Mouse (Mus musculus) layer of hippocampus, adult 9-10 months (tissue): Measurements from ENCODE around the gene Cfap221.

ENCODE experiments used
- DNase-seq: peaks from one replicate; pipeline ENCODE4 v3.0.0; 2022; ENCODE audit warnings: low spot score

Gene Cfap221

DNA sequence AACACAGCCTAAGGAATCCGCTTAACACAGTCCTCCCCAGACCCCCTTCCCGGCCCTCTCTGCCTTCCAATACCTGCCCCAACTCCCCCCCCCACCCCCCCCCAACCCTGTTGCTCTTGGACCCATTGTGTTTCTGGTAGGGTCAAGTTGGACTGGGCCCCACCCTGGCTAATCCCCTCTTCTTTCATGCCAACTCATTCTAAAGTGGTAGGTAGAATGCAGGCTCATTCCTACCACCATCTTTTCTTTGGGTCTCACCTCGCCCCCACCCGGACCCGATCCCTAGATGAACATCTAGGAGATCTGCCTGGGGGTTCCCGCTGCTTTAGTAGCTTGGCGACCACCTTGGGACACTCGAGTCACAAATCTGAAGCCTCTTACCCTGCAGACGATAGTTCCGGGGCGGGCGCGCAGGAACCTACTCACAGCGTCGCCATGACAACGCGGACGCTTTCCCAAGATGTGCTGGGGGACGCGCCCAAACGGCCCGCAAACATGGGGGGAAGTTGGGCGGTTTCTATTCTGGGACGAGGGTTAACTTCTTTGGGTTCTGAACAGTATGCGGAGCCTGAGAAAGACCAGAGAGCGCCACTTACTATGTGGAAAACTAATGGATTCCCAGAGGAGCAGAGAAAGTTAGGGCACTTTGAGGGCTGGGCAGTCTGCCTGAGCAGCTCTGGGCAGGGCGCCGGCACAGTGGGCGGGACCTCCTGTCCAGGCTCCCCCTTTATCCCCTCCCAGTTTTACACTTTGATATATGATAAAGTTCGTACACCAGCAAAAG lies at the start of gene Cfap221:
Gene Cfap221 (minus strand): TSS at position 437 of the 784 bp plus-strand sequence.
- DNase-seq: no peak

DNA sequence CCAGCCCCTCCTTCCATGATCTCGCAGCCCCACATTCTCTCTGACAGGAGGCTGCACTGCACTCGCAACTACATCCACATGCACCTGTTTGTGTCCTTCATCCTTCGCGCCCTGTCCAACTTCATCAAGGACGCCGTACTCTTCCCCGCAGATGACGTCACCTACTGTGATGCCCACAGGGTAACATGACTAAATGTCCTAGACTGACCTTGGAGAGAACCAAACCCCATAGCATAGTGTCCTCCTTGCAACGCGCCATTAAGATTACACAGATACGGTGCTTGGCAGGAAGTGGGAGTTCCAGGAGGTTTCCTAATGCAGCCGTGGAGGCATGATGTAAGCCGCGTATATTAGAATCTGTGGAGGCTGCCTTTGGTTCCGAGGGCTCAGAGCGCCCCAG lies 47.5 kb upstream of the Cfap221 start:
- DNase-seq: no peak

DNA sequence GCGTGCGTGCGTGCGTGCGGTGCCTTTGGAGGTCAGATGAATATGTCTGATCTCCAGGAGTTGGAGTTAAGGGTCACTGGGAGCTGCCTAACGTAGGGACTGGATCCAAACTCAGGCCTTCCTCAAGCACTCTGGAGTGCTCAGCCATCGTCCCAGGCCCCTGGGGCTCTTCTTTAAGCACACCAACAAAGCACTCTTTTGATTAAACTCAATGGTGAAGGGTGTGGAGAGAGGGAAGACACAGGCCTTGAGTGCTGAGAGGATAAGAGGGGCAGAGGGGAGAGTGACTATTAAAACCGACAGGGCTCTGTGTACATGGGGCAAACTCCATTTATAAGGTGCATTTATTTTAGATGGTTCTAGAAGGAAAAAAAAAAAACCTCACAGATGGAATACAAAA lies 45.4 kb upstream of the Cfap221 start:
- no peak for DNase-seq

DNA sequence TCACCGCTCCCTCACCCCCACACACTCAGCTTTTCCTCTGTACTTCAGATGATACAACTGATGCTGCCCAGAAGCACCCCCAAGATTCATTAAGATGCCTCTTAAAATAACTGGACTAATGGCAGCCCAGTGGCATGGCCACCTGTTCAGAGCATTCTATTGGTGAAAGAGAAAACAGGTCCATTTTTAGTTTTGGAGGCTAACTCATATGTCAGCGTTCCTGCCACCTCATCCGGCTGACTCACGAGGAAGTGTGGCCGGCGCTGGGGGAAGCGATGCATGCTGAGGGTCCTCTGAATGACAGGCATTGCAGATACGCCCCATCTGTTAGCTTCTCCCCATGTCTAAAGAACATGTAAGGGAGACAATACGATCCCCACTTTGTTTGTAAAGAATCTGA lies 41.6 kb upstream of the Cfap221 start:
- no peak for DNase-seq

DNA sequence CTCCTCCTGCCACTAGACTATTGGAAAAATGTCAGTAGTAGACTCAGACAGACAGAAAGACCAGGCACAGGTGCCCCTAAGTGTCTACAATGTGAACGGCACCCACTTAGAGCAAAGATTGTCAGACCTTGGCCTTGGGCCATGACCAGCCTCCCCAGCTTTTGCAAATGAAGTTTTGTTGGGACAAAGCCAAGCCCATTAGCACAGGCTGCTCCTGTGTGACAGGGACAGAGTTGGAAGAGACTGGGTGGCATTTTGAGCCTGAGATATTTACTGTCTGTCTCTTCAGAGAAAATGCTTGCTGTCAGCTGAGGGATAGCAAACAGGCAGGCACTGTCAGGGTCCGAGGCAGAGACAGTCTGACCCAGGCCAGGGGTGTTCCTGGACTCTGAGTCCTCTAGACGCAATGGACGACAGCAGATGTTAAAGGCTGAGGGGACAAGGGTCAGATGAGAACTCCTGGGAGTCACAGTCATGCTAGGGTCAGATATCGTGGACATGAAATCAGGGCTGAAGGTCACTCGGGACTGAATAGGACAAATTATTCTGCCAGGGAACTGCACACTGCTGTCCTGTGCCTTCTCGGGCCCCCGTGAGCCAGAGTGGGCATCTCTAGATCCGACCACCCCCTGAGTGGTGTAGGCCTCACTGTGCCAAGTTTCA lies 40.1 kb upstream of the Cfap221 start:
- DNase-seq: no peak

DNA sequence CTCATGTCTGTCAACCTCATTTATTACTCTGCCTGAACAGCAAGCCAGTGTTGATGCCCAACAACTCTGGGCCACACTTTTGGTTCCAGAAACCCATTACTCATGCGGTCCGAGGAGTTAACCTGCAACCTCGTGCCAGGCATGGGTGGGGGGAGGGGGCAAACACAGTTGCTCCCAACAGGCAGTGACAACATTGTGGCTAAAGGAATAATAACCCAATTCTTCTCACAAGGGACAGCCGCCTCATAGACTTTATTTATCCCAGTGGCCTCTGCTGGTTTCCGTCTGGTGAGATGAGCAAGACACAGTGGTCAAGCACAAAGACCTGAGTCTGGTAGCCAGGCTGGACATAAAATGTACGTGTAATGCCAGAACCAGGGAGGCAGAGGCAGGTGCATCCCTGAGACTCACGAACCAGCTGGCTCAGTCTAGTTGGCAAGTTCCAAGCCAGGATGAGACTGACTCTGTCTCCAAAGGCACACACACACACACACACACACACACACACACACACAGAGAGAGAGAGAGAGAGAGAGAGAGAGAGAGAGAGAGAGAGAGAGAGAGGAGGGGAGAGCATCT lies 38.5 kb upstream of the Cfap221 start:
- no peak for DNase-seq

DNA sequence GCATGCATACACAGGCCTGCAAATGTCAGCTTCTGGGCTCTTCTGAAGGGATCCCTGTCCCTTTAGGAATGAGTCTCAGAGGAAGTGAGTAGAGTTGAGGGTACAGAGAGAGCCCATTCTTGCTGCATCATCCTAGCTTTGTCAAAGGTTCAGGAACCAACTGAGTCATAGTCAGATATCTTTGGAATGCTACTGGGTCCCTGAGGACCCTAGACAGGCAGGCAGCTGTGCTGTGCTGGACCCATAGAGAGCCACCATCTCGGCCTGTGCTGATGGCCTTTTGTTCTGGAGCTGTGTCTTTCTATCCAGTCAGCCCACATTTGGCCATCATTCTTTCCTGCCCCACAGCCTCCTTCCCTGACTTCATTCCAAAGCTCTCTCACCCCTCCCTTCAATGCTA lies 37.8 kb upstream of the Cfap221 start:
- DNase-seq: no peak

DNA sequence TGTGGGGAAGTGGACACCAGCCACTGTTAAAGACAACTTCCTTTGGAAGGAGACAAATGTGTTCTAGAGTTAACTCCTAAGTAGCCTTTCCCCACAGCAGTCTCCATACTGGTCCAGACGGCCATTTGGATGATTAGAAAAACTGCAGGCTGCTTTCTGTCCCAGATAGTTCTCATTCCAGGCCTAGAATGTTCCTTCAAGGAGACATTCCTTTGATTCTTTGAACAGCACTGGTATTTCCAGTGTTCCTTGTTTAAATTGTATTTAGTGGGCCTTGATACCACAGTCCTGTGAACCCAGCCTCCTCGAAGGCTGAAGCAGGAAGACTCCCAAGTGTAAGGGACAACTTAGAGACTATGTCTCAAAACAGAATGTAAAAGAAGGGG lies 36.4 kb upstream of the Cfap221 start:
- no peak for DNase-seq

DNA sequence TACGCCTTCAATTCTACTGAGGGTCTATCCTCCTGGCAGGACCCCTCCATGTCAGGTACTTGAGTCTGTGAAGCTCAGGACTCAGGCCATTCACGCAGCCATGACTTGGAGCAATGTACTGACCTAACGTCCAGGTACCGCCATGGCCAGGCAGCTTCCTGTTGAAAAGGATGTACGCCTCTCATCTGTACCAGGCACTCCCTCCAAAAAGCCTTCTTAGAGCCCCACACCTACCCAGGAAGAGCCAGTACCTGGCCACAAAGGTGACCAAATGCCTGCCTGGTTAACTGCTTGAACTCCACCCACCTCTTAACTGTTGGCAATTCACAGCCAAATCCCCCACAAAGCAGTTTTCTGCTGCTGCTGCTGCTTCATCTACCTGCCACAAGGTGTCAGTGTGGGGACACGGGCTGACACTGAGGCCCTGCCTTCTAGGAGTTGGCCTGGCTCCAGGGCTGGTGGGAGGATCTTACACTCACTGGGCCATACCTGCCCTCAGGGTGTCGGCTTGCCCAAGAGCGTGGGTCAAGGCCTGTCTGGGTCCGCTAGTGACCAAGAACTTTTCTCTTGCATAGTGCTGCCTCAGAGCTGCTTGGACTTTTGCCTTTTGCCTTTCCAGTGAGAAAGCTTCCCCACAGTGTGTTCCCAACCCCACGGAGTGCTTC lies 35.9 kb upstream of the Cfap221 start:
- DNase-seq: peak; percentile 25

DNA sequence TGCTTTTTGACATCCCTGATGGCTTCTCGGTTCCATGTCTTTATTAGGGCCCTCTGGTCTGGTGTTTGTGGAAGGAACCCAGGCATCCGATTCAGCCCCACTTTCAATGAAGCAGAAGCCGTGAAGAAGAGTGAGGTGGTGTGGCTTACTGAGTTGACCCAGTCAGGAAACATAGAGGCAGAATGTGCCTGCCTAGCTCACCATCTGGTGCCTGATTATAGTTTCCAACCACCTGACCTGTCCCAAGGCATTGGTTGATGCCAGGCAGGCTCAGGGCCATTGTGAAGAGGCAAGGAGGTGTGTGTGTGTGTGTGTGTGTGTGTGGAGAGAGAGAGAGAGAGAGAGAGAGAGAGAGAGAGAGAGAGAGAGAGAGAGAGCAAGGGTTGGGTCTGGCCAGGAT lies 33.4 kb upstream of the Cfap221 start:
- no peak for DNase-seq

DNA sequence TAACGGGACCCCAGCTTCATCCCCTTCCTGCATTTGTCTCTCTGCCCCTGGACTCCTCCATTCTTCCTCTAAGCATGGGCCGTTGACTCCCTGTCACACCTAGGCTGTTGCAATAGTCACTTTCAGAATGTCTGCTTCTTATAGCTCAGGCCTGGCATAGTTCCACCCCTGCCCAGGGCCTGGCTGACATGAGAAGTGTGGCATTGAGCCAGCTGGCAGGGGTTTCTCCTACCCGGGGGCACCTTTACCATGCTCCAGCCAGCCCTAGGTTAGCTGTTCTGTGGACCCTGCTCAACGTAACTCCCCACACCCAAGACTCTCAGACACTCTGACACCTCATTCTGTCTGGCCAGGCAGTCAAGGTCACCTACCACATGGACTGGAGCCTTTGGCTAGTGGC lies 30.7 kb upstream of the Cfap221 start:
- no peak for DNase-seq

DNA sequence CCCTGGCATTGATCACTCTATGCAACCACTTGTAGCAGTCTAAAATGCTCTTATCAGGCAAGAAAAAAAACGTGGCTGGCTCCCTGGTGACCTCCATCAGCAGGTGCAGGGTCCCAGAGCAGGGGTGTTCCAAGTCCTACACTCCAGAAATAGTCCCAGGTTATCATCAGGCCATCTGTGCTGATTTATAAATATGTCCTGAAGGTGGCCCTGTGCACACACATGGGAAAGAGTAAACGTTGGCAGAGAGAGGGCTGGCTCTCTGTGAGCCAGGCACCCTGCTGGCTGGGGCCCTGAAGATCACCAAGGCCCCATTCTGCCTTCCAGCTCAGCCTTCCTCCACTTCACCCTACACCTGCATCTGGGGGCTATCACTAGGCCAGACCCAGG lies 28.0 kb upstream of the Cfap221 start:
- DNase-seq: no peak

DNA sequence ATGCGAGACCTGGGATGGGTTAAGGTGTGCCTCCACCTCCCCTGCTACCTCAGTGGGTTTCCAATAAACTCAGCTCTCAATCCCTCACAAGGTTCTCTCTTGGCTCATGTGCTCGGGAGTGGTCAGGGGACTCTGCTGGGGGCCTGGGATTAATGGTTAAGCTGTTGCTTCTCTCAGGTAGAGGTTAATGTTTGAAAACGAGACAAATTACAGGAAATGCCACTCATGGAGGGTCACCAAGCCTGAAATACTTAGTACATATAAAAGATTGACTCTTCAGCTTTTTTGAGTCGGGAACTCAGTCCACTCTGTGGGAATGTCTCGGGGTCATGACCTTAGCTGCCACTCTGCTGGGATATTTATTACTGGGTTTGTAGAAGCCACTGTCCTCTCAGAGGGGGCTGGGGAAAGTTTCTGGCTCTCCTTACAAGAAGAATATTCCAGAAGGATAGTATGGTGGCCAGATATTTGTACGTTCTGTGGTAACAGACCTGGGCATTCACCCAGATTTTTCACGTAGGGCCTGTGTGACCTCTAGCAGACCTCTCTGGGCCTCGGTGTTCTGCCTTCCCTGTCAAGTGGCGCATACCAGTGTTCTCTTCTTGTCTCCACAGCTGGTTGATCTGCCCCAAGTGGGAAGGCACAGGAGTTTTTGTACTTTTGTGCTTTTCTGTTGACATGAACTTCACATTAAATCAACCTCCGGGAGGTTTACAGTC lies 27.5 kb upstream of the Cfap221 start:
- no peak for DNase-seq

DNA sequence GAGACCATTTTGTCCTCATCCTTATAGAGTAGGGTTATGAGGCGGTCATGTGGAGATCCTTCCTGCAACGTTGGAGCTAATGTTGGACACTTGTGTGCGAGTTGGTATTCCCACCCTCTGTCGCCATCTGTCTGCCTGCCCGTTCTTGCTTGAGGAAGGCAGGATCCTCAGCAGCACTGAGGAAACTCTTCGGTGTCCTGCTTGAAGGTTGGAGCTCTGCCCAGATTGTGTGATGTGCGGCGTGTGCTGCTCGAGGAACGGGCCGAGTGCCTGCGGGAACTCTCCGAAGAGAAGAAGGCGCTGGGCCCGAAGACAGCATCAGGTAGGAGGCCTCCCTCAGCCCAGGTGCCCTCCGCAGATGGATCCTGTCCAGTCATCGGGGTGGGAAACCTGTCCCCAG lies 24.9 kb upstream of the Cfap221 start:
- DNase-seq: no peak

DNA sequence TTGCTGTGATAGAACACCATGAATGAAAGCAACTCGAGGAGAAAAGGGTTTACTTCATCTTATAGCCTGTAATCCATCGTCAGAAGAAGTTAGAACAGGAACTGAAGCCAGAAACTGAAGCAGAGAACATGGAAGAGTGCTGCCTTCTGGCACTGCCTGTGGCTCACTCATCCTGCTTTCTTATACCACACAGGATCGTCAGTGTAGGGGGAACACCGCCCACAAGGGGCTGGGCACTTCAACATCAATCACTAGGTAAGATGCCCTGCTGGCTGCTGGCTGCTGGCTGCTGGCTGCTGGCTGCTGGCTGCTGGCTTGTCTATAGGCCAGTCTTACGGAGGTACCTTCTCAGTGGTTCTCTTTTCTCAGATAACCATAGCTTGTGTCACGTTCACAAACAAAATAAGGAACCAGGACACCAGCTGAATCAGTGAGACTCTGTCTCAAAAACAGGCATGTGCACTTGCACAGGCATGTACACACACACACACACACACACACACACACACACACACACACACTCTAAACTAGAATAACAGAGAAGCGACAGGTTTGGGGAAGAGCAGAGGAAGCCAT lies 23.4 kb upstream of the Cfap221 start:
- no peak for DNase-seq

DNA sequence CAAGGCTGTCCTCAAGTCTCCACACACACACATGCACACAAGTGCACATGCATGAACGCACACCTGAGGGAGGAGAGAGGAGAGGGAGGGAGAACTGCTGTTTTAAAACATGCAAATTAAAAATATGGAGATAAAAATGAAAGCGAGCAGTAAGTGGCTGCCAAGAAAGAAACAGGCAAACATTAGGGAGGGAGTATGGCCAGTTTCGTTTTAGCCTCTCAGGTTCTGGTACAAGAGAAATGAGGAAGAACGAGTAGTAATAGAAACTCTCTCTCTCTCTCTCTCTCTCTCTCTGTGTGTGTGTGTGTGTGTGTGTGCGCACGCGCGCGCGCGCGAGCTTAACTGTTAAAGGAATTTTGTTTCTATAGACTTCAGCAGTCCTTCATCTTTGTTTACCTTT lies 22.4 kb upstream of the Cfap221 start:
- DNase-seq: no peak

DNA sequence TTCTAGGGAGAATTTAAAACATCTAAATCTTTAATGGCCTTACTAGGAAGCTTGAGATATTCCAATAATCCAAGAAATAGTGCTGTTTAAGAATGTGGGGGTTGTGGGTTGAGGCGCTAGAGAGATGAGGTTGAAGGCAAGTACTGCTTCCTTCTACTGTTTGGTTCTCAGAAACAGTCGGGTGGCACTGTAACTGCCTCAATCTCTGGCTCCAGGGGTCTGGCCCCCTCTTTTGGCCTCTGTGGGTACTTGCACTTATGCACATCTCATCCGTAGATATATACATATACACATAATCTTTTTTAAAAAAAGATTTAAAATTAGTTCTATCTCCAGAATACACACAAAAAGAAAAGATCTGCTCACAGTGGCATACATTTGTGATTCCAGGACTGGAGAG lies 21.9 kb upstream of the Cfap221 start:
- DNase-seq: no peak

DNA sequence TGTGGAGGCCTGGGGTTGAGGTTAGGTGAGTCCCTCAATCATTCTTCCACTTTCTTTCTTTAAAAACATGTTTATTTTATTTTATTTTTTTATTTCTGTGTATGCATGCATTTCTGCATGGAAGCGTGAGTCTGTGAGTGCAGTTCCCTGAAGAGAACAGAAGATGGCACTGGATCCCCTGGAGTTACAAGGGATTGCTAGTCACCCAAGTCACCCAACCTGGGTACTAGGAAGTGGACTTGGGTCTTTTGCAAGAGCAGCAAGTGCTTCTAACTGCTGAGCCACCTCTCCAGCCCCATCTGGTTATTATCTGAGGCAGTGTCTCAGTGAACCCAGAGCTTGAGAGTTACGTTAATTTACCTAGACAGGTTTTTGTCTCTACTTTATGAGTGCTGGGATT lies 19.2 kb upstream of the Cfap221 start:
- DNase-seq: no peak

DNA sequence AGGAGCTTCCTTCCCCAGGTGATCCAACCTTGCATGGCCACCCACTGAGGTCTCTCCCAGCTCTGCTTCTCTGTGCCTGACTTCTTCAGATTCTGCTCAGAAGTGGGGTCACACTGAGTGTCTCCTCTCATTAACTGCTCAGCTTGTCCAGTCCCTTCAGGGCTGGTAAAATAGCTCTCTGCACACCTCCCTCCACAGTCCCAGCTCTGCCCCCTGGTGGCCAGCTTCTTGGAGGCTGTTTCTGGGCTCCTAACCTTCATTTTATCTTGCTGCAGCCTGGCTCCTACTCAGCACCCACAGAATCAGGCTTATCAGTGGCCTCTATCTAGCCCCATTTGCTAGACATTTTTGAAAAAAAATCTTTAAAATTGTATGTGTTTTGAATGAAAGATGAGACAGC lies 16.1 kb upstream of the Cfap221 start:
- peak; percentile 25 for DNase-seq

DNA sequence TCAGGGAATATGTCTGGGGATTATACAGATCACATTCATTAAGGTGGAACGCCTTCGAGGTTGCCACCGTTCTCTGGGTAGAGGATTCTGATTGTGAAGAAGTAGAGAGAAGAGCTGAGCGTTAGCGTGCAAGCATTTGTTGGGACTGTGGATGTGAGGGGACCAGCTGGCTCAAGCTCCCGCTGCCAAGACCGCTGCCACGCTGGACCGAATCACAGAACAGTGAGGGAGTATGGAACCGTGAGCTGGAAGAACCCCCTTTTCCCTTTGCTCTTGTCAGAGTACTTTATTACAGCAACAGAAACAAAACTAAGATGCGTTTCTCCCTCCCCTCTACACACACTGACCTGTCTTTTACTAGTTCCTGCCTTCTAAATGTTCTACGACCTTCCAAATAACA lies 15.6 kb upstream of the Cfap221 start:
- no peak for DNase-seq

DNA sequence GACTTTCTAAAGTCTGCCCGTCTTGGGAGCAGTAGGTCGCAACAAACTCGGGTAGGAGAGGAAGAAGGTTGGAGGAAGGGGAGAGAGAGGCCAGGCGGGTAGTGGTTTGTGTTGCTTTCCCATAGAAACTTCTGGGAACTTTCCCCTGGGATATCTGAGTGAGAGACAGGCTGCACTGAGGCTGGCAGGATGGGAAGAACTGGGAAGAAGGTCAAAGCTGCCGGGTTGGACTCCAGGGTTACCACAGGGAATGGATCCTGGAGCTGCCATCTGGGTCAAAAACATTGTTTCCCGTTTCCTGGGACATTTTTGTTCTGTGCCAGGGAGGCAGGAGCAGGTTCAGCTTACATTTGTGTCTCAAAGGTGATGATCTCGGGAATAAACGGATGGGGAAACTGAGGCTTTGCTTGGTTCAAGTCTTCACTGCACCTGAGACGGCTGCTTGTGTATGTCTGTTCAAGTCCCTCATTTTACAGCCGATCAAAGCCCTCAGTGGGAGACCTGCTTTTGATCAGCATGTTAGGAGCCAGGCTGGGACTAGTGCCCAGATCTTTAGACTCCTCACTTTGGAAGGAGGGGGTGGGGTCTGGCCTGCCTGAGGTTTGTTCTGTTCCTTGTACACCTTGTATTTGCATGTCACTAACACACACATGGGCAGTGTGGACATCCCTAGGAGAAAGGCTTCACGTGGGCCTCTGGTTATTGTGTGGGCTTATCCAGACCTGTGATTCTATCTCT lies 11.0 kb upstream of the Cfap221 start:
- DNase-seq: no peak
